Mouse (Mus musculus) gastrocnemius, adult 8-10 months (tissue): ENCODE results near the gene Gin1. TPM values are rescaled to one million over a fixed set of nuclear protein-coding genes. Genes with fewer than 3 reads are reported as not detected.
"Not testable (repeated sequence)": the region's sequence is repeated elsewhere in the genome, so short reads cannot be mapped to it uniquely, and the experiment has no call there.

Experiments
- DNase-seq, 2 experiments: peaks; one replicate each; pipeline ENCODE4 v3.0.0; 2022; ENCODE audit warnings: low spot score in 2 of 2
- total RNA-seq, 4 experiments: library from RNA; stranded (reverse); gene quantifications; 2 replicates each; pipeline ENCODE4 v1.2.4; 2022

Gene Gin1
- total RNA-seq: 1 to 10 TPM; 1.9 to 4.6 (median 2.9) TPM

- DNase-seq: peak; percentile 87 to 90
These were observed at the start of gene Gin1, which contains the start of gene Ppip5k2 for GRCm38 (mm10) chr1:97769904-97770753. Gin1 (plus strand) TSS chr1:97770172. Ppip5k2 (minus strand) TSS chr1:97770411.

- DNase-seq: no peak
These were observed 43.2 kb upstream of the Gin1 start for GRCm38 (mm10) chr1:97726730-97727129.

DNA sequence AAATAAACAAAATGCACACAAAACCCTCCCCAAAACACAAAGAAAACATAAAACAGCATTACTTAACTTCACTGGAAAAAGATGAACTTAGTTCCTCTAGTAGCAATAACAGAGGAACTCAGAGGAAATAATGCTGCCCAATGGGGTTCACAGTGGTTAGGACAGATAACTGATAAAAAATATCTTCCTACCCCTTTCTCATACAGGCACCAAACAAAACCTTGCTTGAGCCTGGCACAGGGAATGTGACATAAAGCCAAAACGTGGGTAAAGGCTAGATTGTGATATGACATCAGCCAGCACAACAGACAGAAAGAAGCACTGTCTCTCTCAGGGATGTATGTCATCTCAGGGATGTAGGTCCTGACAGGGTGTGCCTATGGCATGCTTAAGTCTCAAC is 40.6 kb upstream of the Gin1 start:
- no peak for DNase-seq

DNA sequence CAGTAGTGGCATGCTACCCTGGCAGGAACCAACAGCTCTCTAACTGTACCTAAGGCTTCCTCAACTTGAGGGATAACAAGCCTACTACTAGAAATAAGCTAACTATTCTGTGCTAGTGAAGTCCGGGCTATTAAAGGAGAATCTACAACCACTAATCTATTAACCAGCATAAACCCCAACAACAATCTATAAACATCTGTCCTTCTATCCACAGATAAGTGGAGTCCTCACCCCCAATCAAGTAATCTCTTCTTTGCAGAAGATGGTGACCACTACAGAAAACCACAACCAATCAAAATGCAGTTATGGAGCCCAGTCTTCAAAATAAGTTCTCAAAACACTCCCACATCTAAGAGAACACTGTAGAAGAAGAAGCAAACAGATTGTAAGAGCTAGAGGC is 26.9 kb upstream of the Gin1 start:
- DNase-seq: no peak

GRCm38 (mm10) chr1:97745712-97746111 is 24.3 kb upstream of the Gin1 start:
- no peak for DNase-seq

- no peak for DNase-seq
These were observed 23.7 kb upstream of the Gin1 start for GRCm38 (mm10) chr1:97746261-97746660.

- DNase-seq: no peak
These were observed 21.8 kb upstream of the Gin1 start for GRCm38 (mm10) chr1:97748163-97748562.

- no peak for DNase-seq
These were observed 16.8 kb upstream of the Gin1 start for GRCm38 (mm10) chr1:97753216-97753615.

- no peak for DNase-seq
These were observed 15.6 kb upstream of the Gin1 start for GRCm38 (mm10) chr1:97754392-97754791.

DNA sequence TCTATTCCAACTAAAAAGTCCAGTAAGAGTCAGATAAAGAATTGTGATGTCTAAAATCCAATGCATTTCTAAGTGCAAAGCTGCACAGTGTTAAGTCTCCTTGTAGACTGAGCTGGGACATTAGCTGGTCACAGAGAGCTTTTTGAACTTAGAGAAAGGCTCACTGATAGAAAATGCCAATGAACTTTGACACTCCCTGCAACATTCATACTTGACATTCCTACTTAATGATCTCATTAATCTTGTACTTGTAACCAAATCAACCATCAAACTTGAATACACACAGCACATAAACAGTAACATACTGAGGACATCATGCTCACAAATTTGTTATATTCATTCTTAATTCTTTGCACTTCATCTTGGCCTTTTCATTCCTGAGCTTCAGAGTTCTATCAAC is 10.1 kb upstream of the Gin1 start:
- no peak for DNase-seq

DNA sequence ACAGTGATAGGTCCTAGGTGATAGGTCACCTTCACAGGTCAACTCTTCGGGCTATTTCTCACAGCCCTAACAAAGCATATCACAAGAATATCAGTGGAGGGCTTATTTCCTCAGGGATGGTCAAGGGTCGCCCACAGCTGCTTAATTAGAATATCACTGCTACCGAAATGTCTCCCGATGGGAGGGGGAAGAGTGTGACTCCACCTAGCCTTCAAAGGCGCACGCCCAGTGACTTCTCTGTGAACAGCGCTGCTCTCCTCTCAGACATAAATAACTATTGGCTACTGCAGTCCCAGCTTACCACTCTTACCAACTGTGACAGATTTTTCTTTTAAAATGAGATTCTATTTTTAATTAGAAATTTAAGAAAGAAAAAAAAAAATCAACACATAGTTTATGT is 9.4 kb upstream of the Gin1 start:
- no peak for DNase-seq

DNA sequence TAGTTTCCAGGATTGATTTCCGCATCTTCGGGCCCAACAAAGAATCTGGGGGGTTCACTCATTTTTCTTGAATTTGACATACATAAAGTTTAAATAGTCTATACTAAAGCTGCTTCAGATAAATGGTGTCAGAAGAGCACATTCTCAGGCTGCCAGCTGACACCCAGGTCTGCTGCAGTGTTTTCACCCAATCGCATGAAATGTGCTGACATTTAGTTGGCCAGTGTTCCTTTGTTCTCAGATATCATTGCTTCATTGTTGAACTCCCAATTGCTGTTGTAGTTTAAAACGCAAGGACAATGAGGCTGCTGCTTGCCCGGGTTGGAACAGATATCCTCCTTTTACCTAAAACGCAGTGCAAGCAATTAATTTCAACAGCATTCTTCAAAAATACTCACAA is 8.5 kb upstream of the Gin1 start:
- DNase-seq: no peak

DNA sequence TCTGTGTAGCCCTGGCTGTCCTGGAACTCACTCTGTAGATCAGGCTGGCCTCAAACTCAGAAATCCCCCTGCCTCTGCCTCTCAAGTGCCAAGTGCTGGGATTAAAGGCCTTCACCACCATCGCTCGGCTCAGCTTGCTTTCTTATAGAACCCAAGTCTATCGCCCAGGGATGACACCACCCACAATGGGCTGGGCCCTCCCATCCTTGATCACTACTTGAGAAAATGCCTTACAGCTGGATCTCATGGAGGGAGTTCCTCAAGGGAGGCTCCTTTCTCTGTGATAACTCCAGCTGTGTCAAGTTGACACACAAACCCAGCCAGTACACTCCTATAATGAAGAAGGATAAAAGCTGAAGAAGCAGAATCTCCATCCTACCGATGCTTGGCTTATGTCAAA is 4.3 kb upstream of the Gin1 start:
- not testable (repeated sequence) for DNase-seq

- no peak for DNase-seq
These were observed 1.9 kb upstream of the Gin1 start for GRCm38 (mm10) chr1:97768089-97768488.

DNA sequence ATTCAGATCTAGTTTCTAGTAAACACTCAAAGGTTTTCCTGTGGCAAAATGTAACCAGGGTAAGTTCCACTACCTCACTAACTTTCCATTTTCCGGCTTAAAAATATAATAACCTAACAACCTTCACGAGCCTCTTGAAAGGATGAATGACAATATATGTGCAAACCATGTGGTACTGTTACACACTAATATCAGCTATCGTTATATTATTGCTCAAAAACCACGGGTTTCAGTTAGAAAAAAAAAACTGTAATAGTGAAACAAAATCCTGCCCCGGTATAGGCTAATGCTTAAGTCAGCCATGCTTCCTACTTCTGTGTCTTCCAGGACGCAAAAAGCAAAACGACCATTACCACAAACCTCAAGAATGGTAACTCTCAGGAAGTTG is 1.1 kb upstream of the Gin1 start:
- no peak for DNase-seq

- no peak for DNase-seq
These were observed 573 bp upstream of the Gin1 start for GRCm38 (mm10) chr1:97769294-97769903.

- no peak for DNase-seq
These were observed 1.1 kb downstream of the Gin1 start for GRCm38 (mm10) chr1:97771118-97771517.

DNA sequence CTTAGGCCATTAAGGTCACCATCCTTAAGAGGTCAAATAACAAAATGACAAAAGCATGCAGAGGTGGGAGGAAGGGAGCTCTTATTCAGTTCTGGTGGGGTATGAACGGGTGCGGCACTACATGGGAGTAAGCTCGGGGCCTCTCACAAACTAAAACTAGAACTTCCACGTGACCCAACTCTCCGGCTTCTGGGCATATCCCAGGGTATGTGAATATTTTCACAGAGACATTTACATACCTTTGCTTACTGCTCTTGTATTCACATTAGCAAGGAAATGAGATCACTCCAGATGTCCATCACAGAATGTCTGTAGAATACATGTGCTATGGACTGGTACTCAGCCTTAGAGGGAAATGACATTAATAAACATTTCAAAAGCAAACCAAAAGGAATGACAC is 1.8 kb downstream of the Gin1 start:
- DNase-seq: no peak

DNA sequence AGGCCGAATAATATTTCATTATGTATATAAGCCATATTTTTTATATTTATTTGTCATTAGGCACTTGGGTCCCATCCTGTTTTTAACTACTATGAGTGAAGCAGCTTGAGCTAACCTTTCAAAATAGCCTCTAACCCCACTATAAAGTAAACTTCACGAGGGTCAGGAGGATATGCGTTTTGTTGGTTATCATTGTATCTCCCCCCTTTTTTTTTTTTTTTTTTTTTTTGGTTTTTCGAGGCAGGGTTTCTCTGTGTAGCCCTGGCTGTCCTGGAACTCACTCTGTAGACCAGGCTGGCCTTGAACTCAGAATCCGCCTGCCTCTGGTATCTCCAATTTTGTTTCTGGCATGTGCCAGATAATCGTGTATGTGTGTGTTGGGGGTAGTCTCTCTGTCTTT is 3.4 kb downstream of the Gin1 start:
- DNase-seq: no peak

- DNase-seq: no peak
These were observed 4.0 kb downstream of the Gin1 start for GRCm38 (mm10) chr1:97773973-97774372.

DNA sequence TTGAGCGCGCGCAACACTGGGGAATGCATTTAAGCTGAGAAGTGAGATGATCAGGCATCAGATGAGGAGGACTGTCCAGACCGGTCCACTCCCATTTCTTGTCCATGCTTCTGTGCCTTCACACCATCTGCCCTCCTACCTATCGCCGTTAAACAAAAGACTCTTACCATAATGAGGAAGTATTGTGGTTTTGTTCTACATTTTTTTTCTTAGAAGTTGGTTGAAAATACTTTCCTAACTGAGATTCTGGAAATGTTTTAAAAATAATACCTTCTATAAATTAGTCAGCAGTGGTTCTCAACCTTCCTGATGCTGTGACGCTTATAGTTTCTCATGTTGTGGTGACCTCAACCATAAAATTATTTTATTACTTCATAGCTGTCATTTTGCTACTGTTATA is 11.7 kb downstream of the Gin1 start:
- DNase-seq: no peak

DNA sequence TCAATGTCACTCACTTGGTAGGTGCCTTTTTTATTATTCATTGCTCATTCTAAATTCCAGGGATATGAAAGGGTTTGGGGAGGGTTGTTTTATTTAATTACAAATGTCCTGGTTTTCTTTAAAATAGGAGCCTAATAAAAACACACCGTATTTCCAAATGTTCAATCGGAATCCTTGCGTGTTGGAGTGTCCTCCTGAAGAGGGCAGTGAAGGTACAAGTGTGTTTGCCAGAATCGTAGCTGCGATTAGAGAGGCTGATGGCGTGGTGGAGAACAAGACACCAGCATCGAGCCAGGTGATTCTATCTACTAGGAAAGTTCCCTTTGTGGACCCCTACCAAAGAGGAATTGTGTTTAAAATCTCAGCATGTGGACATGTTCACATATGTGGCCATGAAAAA is 15.0 kb downstream of the Gin1 start:
- DNase-seq: no peak
